Mouse (Mus musculus): ENCODE data around the gene Agap2. TPM values are rescaled to one million over a fixed set of nuclear protein-coding genes. Genes with fewer than 3 reads are reported as not detected.

The Agap2 gene
- total and polyA plus RNA-seq, 3 experiments, result 24.8 to 43.5 (median 26.1) TPM

DNA sequence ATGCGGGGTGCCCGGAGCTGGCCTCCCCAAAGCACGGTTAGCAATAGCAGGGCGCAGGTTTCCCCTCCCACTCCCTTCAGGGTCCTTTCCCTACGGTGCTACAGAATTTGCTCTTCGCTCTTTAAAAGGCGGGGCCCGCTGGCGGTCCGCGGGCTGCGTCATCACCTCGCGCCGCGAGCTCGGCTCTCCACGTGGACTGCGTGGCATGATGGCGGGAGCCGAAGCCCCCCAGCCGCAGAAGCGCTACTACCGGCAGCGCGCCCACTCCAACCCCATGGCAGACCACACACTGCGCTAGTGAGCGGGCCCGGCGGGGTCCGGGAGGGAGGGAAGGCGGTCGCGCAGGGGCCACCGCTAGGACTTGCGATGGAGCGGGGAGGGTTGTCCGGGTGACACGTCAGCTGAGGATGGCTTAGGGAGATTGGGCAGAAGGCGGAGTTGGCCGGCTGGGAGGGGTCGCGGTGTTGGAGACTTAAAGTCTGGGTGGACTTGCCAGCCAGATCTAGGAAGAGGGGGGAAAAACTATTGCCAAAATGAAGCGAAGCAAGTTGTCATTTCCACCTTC, 33.2 kb upstream of the Agap2 start:
- dilution Hi-C loops (cut with MboI; ENCODE audit: extremely low pct_ligation_motif_present, extremely low pct_unique_long_range_greater_than_20kb, low sequenced_read_pairs), result no loop called here
- Histone ChIP-seq H3K27ac (ENCODE audit: insufficient read depth, low read depth) (peak overlapping the region; percentile 63), H3K9me3 (replicated peaks; ENCODE audit: low read length) (no peaks in the 10 kb centered on the region), H3K27me3 (replicated peaks) (no peaks in the 10 kb centered on the region), H3K9ac (ENCODE audit: insufficient read depth, low read depth) (peak overlapping the region; percentile 45), H3K4me1 (ENCODE audit: control insufficient read depth in 1 of 2, insufficient read depth in 2 of 2) (peaks cover 14 to 39% of the 10 kb centered on the region in 2 experiments), H3K4me2 (ENCODE audit: insufficient read depth, low read depth, poor library complexity, severe bottlenecking) (peak overlapping the region; percentile 94), H3K4me3 (replicated peaks in 1 of 3; ENCODE audit: low read depth in 2 of 3, low read length in 2 of 3, poor library complexity in 1 of 3) (peak overlapping the region; percentile 74 to 97 (median 91)), H3K79me2 (replicated peaks; ENCODE audit: control insufficient read depth, extremely low read depth, insufficient read depth, poor library complexity, severe bottlenecking) (peaks cover 5% of the 10 kb centered on the region; the same call in 1 of the 2 replicates), H3K36me3 (replicated peaks in 1 of 2; ENCODE audit: control insufficient read depth in 1 of 2, insufficient read depth in 1 of 2, low read length in 1 of 2) (peaks cover 16 to 51% of the 10 kb centered on the region in 2 experiments)
- in situ Hi-C loops (cut with MboI; ENCODE audit: low pct_ligation_motif_present, low pct_unique_long_range_greater_than_20kb, low sequenced_read_pairs), result no loop called here
- TF ChIP-seq SIN3A (IDR thresholded peaks at IDR 0.05; ENCODE audit: low read length), result peak; percentile 99
- TF ChIP-seq ZC3H11A (IDR thresholded peaks at IDR 0.05; ENCODE audit: low read depth, low read length), result no peak
- TF ChIP-seq GABPA (IDR thresholded peaks at IDR 0.05; ENCODE audit: insufficient replicate concordance, low read depth, low read length), result no peak; the same call in 1 of the 2 replicates
- TF ChIP-seq USF2 (conservative IDR thresholded peaks at IDR 0.05; ENCODE audit: low read depth, low read length), result no peak
- 0 out of 2 replicates have a peak, but pooled peaks have one; percentile 17 for TF ChIP-seq TBP (conservative IDR thresholded peaks at IDR 0.05; ENCODE audit: low read depth, low read length)
- TF ChIP-seq USF1 (IDR thresholded peaks at IDR 0.05; ENCODE audit: low read depth, low read length), result peak; percentile 63
- TF ChIP-seq ZMIZ1 (IDR thresholded peaks at IDR 0.05; ENCODE audit: low read depth, low read length), result no peak
- TF ChIP-seq SMC3 (IDR thresholded peaks at IDR 0.05; ENCODE audit: low read depth, low read length), result no peak
- TF ChIP-seq NELFE (IDR thresholded peaks at IDR 0.05; ENCODE audit: low read depth, low read length), result no peak
- TF ChIP-seq MAFK (IDR thresholded peaks at IDR 0.05; ENCODE audit: insufficient replicate concordance, low read length), result no peak
- TF ChIP-seq ZKSCAN1 (IDR thresholded peaks at IDR 0.05; ENCODE audit: borderline replicate concordance, low read depth, low read length), result no peak
- TF ChIP-seq NRF1 (IDR thresholded peaks at IDR 0.05; ENCODE audit: low read depth, low read length), result 0 out of 2 replicates have a peak, but pooled peaks have one; percentile 36
- peak; percentile 55; the same call in 1 of the 2 replicates for TF ChIP-seq KAT2A (IDR thresholded peaks at IDR 0.05; ENCODE audit: insufficient replicate concordance, low read length)
- peak; percentile 65; the same call in 1 of the 2 replicates for TF ChIP-seq POLR2A (IDR thresholded peaks at IDR 0.05; ENCODE audit: low read depth, low read length)
- TF ChIP-seq POLR2AphosphoS2 (IDR thresholded peaks at IDR 0.05; ENCODE audit: low read depth, low read length), result no peak
- TF ChIP-seq TCF12 (IDR thresholded peaks at IDR 0.05; ENCODE audit: low read depth, low read length), result peak; percentile 84
- TF ChIP-seq MXI1 (IDR thresholded peaks at IDR 0.05; ENCODE audit: low read depth, low read length), result peak; percentile 100
- 0 out of 2 replicates have a peak, but pooled peaks have one; percentile 26 for TF ChIP-seq IRF4 (IDR thresholded peaks at IDR 0.05; ENCODE audit: low read depth, low read length)
- no peak for TF ChIP-seq PAX5 (IDR thresholded peaks at IDR 0.05; ENCODE audit: low read length)
- peak; percentile 98 for TF ChIP-seq MYC (IDR thresholded peaks at IDR 0.05; ENCODE audit: low read depth, low read length)
- peak; percentile 88 for TF ChIP-seq HCFC1 (IDR thresholded peaks at IDR 0.05; ENCODE audit: low read depth, low read length)
- no peak for TF ChIP-seq EP300 (IDR thresholded peaks at IDR 0.05; ENCODE audit: low read length)
- no peak for TF ChIP-seq RAD21 (IDR thresholded peaks at IDR 0.05; ENCODE audit: low read depth, low read length)
- peak; percentile 99 for TF ChIP-seq MAX (IDR thresholded peaks at IDR 0.05; ENCODE audit: low read length)
- no peak for TF ChIP-seq JUN (IDR thresholded peaks at IDR 0.05; ENCODE audit: insufficient read depth, low read depth, low read length)
- peak; percentile 87 for DNase-seq (ENCODE audit: extremely low read depth)

Data from CH12.LX (cell line).